Mouse (Mus musculus): ENCODE data around the gene Rcc1. TPM values are rescaled to one million over a fixed set of nuclear protein-coding genes. Genes with fewer than 3 reads are reported as not detected.

The Rcc1 gene
- 5.5 TPM in 2 replicates for polyA plus RNA-seq (2021; fragmentation: Nextera tagmentation)
- long read RNA-seq, experiment 1, transcript Rcc1-202 (10 exons, 2,285 nt): major isoform, 6 of 9 reads
- long read RNA-seq, experiment 1, partial matches to known transcripts: 2 of 9 reads
- long read RNA-seq, experiment 1, other reads (novel, unspliced or antisense): 1 of 9 reads
- long read RNA-seq, experiment 2, transcript Rcc1-202 (10 exons, 2,285 nt): major isoform, 27 of 47 reads
- long read RNA-seq, experiment 2, partial matches to known transcripts: 3 of 47 reads
- long read RNA-seq, experiment 2, other reads (novel, unspliced or antisense): 13 of 47 reads

DNA sequence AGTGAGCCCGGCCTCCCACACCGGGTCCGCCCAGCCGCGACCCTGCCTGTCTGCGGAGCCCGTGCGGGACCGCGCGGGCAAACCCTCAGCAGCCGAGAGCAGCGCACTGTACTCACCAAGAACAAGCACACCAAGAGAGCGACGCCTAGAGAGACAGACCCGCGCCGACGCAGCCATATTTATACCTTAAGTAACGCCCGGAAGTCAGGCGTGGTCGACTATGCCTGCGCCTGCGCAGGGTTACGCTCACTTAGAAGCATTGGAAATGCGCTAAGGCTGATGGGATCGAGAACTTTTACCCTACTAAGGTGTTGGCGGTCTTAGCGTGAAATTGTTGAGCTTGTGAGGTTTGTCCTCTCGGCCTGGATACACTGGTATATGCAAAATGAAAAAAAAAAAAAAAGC is at the start of gene Rcc1:
Gene Rcc1 (minus strand): TSS at position 125 of the 405 bp plus-strand sequence.

DNA sequence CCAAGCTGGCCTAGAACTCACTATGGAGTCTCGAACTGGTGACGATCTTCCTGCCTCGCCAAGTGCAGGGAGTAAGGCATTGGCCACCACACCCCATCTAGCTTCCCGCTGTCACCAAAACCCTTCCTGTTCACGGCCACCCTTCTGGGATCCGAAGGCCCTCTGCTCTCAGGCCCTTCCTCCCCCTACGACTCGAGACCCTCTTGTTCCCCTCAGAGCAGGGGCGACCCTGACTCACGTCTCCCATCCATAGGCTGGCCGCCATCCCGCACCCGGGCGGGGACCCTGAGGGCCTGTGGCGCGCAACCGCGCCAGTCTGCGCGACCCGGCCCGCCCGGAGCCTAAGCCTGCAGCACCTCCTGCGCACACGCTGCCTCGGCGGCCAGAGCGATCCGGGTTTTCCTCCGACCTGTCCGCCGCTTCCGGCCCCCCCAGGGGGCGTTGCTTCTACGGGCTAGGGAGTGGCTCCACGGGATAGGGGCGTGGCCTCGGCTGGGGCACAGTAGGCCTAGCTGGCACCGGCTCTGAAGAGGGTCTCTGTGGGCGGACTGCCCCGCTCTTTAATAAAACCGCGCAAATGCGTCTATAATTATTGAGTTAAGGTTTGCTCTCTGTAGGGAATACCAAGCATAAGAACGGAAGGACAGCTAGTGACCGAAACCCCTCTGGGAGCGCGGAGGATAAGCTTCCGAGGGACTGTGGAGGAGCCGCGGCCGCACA is 24.1 kb downstream of the Rcc1 start, which contains the start of gene Trnau1ap:
Gene Trnau1ap (minus strand): TSS at position 424 of the 720 bp plus-strand sequence.

DNA sequence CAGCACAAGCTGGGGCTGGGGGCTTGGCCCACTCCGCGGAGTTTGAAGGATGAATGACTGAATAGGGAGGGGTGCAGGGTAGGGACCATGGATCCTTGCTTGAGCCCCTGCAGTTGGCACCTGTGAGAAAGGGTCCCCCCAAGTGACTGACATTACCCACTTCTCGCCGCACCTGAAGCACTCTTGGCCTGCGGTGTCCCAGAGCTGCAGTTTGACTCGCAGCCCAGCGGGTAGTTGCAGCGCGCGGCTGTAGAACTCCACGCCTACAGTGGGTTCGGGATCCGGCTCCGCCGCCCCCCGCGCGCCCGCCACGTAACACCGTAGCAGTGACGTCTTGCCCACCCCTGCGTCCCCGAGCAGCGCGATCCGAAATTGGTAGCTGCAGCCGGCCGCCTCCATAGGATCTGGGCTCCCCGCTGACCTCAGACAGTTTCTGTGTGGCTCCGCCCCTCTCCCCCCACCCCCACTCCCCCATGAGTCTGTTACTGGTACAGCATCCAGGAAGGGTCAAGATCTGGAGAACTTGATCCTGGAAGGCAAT is 50.4 kb downstream of the Rcc1 start, which contains the start of gene Rab42:
Gene Rab42 (minus strand): TSS at position 447 of the 541 bp plus-strand sequence.

Other genes starting within 250 kb of the Rcc1 start
- 0.59 and 0.63 TPM in 2 replicates for gene Oprd1, start 209.1 kb downstream of the Rcc1 start, polyA plus RNA-seq (2021; fragmentation: Nextera tagmentation)
- 51.0 and 52.0 TPM in 2 replicates for gene Ythdf2, start 141.3 kb downstream of the Rcc1 start, polyA plus RNA-seq (2021; fragmentation: Nextera tagmentation)
- 11.1 and 14.6 TPM in 2 replicates for gene Gmeb1, start 92.0 kb downstream of the Rcc1 start, polyA plus RNA-seq (2021; fragmentation: Nextera tagmentation)
- gene Taf12, start 79.2 kb downstream of the Rcc1 start, polyA plus RNA-seq (2021; fragmentation: Nextera tagmentation): 21.8 and 30.4 TPM in 2 replicates
- gene Rab42, start 50.2 kb downstream of the Rcc1 start, polyA plus RNA-seq (2021; fragmentation: Nextera tagmentation): 6.3 and 7.0 TPM in 2 replicates
- gene Trnau1ap, start 24.1 kb downstream of the Rcc1 start, polyA plus RNA-seq (2021; fragmentation: Nextera tagmentation): 52.5 and 52.7 TPM in 2 replicates
- gene Phactr4, start 68.9 kb upstream of the Rcc1 start, polyA plus RNA-seq (2021; fragmentation: Nextera tagmentation): 1.4 and 1.6 TPM in 2 replicates
- 4.4 and 5.3 TPM in 2 replicates for gene Med18, start 110.3 kb upstream of the Rcc1 start, polyA plus RNA-seq (2021; fragmentation: Nextera tagmentation)
- 8.4 and 8.5 TPM in 2 replicates for gene Sesn2, start 156.9 kb upstream of the Rcc1 start, polyA plus RNA-seq (2021; fragmentation: Nextera tagmentation)
- 1,444 and 1,702 TPM in 2 replicates for gene Atpif1, start 180.1 kb upstream of the Rcc1 start, polyA plus RNA-seq (2021; fragmentation: Nextera tagmentation)
- gene Dnajc8, start 181.9 kb upstream of the Rcc1 start, polyA plus RNA-seq (2021; fragmentation: Nextera tagmentation): 87.8 and 95.3 TPM in 2 replicates
- gene Ptafr, start 210.5 kb upstream of the Rcc1 start, polyA plus RNA-seq (2021; fragmentation: Nextera tagmentation): 2.1 and 4.0 TPM in 2 replicates

All from layer of hippocampus, adult 6 months (tissue).